Mouse (Mus musculus) lung, adult 2 months (tissue): ENCODE data around the gene Atp6v1e1.

Source experiments
- CTCF ChIP-seq: fragments of 200-500 bp; IDR thresholded peaks from 2 replicates; pipeline ENCODE4 v1.5.1; 2011; ENCODE audit warnings: mild to moderate bottlenecking, low read length, control low read depth; ENCODE audit not compliant: insufficient read depth
- POLR2A ChIP-seq: fragments of 200-500 bp; IDR thresholded peaks from 2 replicates; pipeline ENCODE4 v1.6.1; 2011; ENCODE audit warnings: low read depth, mild to moderate bottlenecking, control low read depth, low read length, borderline replicate concordance; ENCODE audit errors: extremely low read depth

- TF ChIP-seq POLR2A (no peak), CTCF (no peak)
Measured at GRCm38 (mm10) chr6:120798905-120799304, 23.7 kb downstream of the Atp6v1e1 start.
